Mouse (Mus musculus) heart, postnatal 0 days (tissue): ENCODE measurements around the gene Dpm2.

Experiments used
- CTCF ChIP-seq: IDR thresholded peaks from 2 replicates; pipeline ENCODE4 v1.5.1; 2016; ENCODE audit warnings: antibody characterized with exemption, control low read depth, low read depth
- EP300 ChIP-seq: IDR thresholded peaks from 2 replicates; pipeline ENCODE4 v1.6.1; 2016; ENCODE audit warnings: antibody characterized with exemption, low read depth

GRCm38 (mm10) chr2:32547964-32548739, 22.5 kb upstream of the Dpm2 start:
- TF ChIP-seq CTCF (no peak), EP300 (no peak)
